Mouse (Mus musculus) heart, adult 2 months (tissue): ENCODE data around the gene Yy1. TPM values are rescaled to one million over a fixed set of nuclear protein-coding genes. Genes with fewer than 3 reads are reported as not detected.

Source experiments
- DNase-seq, 2 experiments: peaks; one replicate each; pipeline ENCODE4 v3.0.0; 2021
- H3K27ac ChIP-seq: fragments of 200-600 bp; 2 replicates; pipeline ENCODE4 v1.8.1; 2022
- H3K27me3 ChIP-seq: fragments of 200-500 bp; 2 replicates; pipeline ENCODE4 v1.6.1; 2012; ENCODE audit warnings: mild to moderate bottlenecking, low read length, inconsistent platforms, mixed read lengths; ENCODE audit not compliant: control insufficient read depth, insufficient read depth
- H3K36me3 ChIP-seq: fragments of 200-500 bp; 2 replicates; pipeline ENCODE4 v1.6.1; 2012; ENCODE audit warnings: low read length, inconsistent platforms; ENCODE audit not compliant: control insufficient read depth, insufficient read depth
- H3K4me1 ChIP-seq: fragments of 200-500 bp; 2 replicates; pipeline ENCODE4 v1.6.1; 2011; ENCODE audit warnings: low read length; ENCODE audit not compliant: control insufficient read depth, insufficient read depth
- H3K4me3 ChIP-seq: fragments of 200-600 bp; 2 replicates; pipeline ENCODE4 v1.8.1; 2022
- H3K79me2 ChIP-seq: fragments of 200-500 bp; replicated peaks from 2 replicates; pipeline ENCODE4 v1.6.1; 2012; ENCODE audit warnings: mild to moderate bottlenecking, inconsistent platforms, low read length, moderate library complexity, mixed read lengths; ENCODE audit not compliant: control insufficient read depth, insufficient read depth
- H3K9ac ChIP-seq: fragments of 200-500 bp; 2 replicates; pipeline ENCODE4 v1.6.1; 2012; ENCODE audit warnings: low read depth, mild to moderate bottlenecking, control low read depth, inconsistent platforms, low read length, mixed read lengths
- CTCF ChIP-seq: fragments of 200-600 bp; IDR thresholded peaks from 2 replicates; pipeline ENCODE4 v1.8.1; 2022; ENCODE audit warnings: antibody characterized with exemption, mild to moderate bottlenecking, moderate library complexity
- EP300 ChIP-seq: fragments of 200-500 bp; IDR thresholded peaks from 2 replicates; pipeline ENCODE4 v1.6.1; 2011; ENCODE audit warnings: low read depth, low read length, control low read depth; ENCODE audit not compliant: insufficient read depth
- POLR2A ChIP-seq: fragments of 200-500 bp; IDR thresholded peaks from 2 replicates; pipeline ENCODE4 v1.6.1; 2011; ENCODE audit warnings: mild to moderate bottlenecking, low read depth, low read length, control low read depth; ENCODE audit not compliant: insufficient read depth
- WGBS: fragments of 180-500 bp; shearing (Covaris S2); methylation state at CpG from one replicate; pipeline ENCODE4 v1.1.7; 2018; 5-methylcytosine and 5-hydroxymethylcytosine counted together
- intact Hi-C: fragments of 180-260 bp; cut with DNase I; formaldehyde crosslinking; loops from one replicate; pipeline ENCODE4 v1.15.1; 2025
- polyA plus RNA-seq: library from polyadenylated mRNA; depleted of rRNA; stranded (reverse); fragments of >200 nt; gene quantifications from 2 replicates; pipeline ENCODE4 v1.2.3, GENCODE M21; 2012
- total RNA-seq, 2 experiments: library from RNA; stranded (reverse); gene quantifications; 2 replicates each; pipeline ENCODE4 v1.2.3; 2021

The Yy1 gene
- total and polyA plus RNA-seq, 3 experiments, result 7.1 to 38.8 (median 34.4) TPM

DNA sequence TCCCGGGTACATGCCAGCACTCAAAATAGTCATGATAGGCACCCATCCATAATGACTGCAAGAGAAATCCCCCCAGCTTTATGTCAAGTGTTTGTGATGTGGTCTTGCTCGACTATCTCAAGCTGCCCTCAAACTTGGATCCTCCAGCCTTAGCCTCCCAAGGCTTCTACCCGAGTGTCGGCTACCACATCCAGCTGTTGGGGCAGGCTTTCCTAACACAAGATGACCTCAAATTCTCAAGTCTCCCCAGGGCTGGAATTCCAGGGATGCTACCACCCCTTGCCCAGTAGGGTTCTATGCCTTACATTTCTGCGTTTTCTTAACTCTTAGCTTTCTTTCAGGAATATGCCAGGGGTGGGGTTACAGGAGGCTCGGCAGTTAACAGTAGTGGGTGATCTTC lies 37.6 kb downstream of the Yy1 start:
- H3K79me2 ChIP-seq, result no peaks in the 10 kb centered on the region
- peaks cover 7% of the 10 kb centered on the region for H3K4me1 ChIP-seq
- WGBS, result 67% methylated on average over 6 of the region's 6 CpGs
- no peak for DNase-seq
- H3K27ac ChIP-seq, result no peak overlapping the region; the same call in 1 of the 2 replicates
- no peak overlapping the region for H3K4me3 ChIP-seq
- TF ChIP-seq CTCF (no peak), EP300 (no peak), POLR2A (no peak)
- H3K36me3 ChIP-seq, result no peaks in the 10 kb centered on the region
- no peak overlapping the region for H3K9ac ChIP-seq
- intact Hi-C loops, result loop anchor here (5.0 kb wide), 1 partner anchor 62 kb away; the partner anchor contains the start of genes Wars and Wdr25
- H3K27me3 ChIP-seq, result no peaks in the 10 kb centered on the region

DNA sequence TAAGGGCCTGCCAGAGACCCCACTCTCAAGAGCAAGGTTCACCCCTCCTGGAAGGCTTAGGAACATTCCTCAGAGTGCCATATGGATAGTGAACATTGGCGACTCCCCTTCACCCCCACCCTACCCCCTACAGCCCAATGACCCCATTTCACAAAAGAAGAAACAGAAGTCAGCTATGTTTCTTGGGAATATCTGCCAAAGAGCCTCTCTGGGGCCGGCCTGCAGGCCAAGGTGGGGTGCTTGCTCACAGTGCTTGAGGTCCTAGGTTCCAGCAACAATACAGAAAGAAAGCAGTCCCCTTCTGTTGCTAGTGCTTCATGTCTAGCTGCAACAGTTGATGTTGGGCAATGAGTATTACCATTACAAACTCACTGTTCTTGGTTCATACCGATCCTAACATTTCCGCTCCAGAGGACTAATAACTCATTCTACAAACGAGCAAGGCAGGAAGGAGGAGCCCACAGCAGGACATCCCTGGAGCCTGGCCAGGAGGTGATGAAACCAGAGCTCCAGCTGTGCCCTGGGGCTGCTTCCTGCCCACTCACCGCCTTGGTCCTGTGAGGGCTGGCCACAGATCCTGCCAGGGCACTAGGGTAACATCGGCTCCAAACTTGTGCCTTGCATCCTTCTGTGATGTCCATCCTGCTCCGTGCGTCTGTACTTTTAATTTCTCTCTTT lies 39.3 kb downstream of the Yy1 start:
- H3K4me1 ChIP-seq, result peaks cover 10% of the 10 kb centered on the region
- no peak overlapping the region for H3K27ac ChIP-seq
- no peak overlapping the region for H3K9ac ChIP-seq
- TF ChIP-seq CTCF (no peak), EP300 (no peak), POLR2A (no peak)
- H3K27me3 ChIP-seq, result no peaks in the 10 kb centered on the region
- H3K4me3 ChIP-seq, result no peak overlapping the region
- intact Hi-C loops, result loop anchor here (5.0 kb wide), 1 partner anchor 60 kb away; the partner anchor contains the start of genes Wars and Wdr25
- DNase-seq, result peak; percentile 56 to 65
- H3K36me3 ChIP-seq, result no peaks in the 10 kb centered on the region
- 59% methylated on average over 9 of the region's 9 CpGs for WGBS
- no peaks in the 10 kb centered on the region; the same call in 1 of the 2 replicates for H3K79me2 ChIP-seq

DNA sequence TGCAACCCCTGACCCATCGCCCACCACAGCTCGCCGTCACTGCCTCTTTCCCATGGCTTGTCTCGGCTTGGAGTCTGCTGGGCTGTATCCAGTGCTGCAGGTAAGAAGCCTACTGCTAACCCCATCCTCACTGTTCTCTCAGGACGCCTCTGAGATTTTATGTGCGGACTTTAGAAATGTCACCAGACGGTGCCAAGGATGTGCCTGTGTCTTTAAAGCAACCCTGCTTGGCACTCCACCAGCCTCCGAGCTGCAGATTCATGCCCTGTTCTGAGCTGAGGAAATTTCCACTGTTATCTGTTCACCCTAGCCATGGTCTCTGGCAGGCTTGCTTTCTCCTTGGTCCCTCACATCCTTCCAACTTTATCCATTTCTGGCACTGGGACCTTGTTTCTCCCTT lies 40.1 kb downstream of the Yy1 start:
- peak overlapping the region; percentile 22; the same call in 1 of the 2 replicates for H3K27ac ChIP-seq
- no peaks in the 10 kb centered on the region for H3K36me3 ChIP-seq
- no peak for DNase-seq
- no peak overlapping the region for H3K4me3 ChIP-seq
- no peaks in the 10 kb centered on the region for H3K27me3 ChIP-seq
- H3K4me1 ChIP-seq, result peaks cover 13% of the 10 kb centered on the region
- H3K9ac ChIP-seq, result no peak overlapping the region
- intact Hi-C loops, result loop anchor here (5.0 kb wide), 1 partner anchor 59 kb away; the partner anchor contains the start of genes Wars and Wdr25
- 74% methylated on average over 8 of the region's 8 CpGs for WGBS
- no peak for TF ChIP-seq CTCF
- H3K79me2 ChIP-seq, result no peaks in the 10 kb centered on the region; the same call in 1 of the 2 replicates

DNA sequence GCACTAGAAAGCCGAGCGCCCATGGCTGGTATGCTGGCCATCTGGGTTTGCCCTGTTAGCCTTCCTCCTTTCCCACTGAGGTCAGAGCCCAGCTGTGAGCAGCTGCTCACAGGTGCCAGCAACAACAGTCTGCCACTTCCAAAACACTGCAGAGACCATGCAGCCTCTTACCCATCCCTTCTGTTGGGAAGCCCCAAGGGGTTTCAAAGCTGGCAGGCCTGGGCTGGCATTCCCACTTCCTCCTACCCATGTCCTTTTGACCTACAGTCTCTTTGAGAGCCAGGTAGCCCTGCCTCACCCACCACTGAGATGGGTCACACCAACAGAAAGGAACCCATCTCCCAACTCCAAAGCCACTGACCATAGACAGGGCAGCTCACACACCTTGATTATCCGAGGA lies 40.6 kb downstream of the Yy1 start:
- 78% methylated on average over 3 of the region's 3 CpGs for WGBS
- no peak for TF ChIP-seq POLR2A
- TF ChIP-seq CTCF, result no peak
- no peak for TF ChIP-seq EP300

DNA sequence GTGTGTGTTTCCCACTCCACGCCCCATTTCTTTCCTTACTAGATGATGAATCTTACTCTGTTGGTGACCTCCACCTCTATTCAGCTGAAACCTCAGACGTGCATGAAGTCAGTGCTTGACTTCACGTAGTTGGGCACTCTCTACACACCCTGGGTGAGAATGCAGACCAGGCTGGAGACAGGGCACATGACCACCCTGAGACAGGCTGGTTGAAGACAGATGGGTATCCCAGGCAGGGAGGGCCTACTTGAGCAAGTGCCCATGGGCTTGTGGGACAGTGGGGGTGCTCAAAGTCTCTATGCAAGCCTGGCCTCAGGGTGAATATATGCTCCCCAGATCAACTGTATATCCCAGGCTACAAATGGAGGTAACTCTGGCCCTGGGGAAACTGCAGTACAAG lies 41.6 kb downstream of the Yy1 start:
- Histone ChIP-seq H3K79me2 (no peaks in the 10 kb centered on the region; the same call in 1 of the 2 replicates), H3K4me1 (peaks cover 11% of the 10 kb centered on the region), H3K9ac (no peak overlapping the region), H3K4me3 (no peak overlapping the region), H3K36me3 (no peaks in the 10 kb centered on the region), H3K27ac (no peak overlapping the region), H3K27me3 (no peaks in the 10 kb centered on the region)
- 93% methylated on average over 3 of the region's 3 CpGs for WGBS
- intact Hi-C loops, result loop anchor here (2.0 to 5.0 kb wide), 3 partner anchors 24 to 58 kb away; partner anchors contain the start of genes Wars and Wdr25
- no peak for DNase-seq
- TF ChIP-seq POLR2A (no peak), EP300 (no peak), CTCF (no peak)

More for the DNA sequence above, 40.6 kb downstream of the Yy1 start:
- no peaks in the 10 kb centered on the region; the same call in 1 of the 2 replicates for H3K79me2 ChIP-seq
- H3K9ac ChIP-seq, result no peak overlapping the region
- intact Hi-C loops, result loop anchor here (5.0 kb wide), 1 partner anchor 59 kb away; the partner anchor contains the start of genes Wars and Wdr25
- DNase-seq, result no peak
- H3K4me1 ChIP-seq, result peaks cover 11% of the 10 kb centered on the region
- no peaks in the 10 kb centered on the region for H3K36me3 ChIP-seq
- peak overlapping the region; percentile 22; the same call in 1 of the 2 replicates for H3K27ac ChIP-seq
- no peaks in the 10 kb centered on the region for H3K27me3 ChIP-seq
- H3K4me3 ChIP-seq, result no peak overlapping the region

DNA sequence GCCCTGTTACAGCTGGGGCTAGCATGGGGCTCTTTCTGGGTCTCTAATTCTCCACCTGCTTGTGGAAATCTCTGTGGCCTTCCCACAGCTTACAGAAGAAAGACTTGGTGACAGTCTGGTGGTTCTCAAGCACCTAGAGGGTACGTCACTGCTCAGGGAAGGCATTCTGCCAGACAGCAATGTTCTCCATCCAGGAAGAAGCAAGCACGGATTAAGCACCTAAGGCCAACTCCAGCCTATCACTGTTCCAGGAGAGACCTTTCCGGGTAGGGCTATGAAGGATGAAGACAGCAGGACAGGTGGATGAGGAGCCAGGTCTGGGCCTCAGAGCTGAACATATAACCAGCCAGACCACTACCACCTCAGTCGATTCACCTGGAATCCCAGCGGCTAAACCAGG lies 42.0 kb downstream of the Yy1 start:
- Histone ChIP-seq H3K27ac (peak overlapping the region; percentile 66; the same call in 1 of the 2 replicates), H3K4me3 (peak overlapping the region; percentile 72), H3K9ac (peak overlapping the region; percentile 82), H3K4me1 (peaks cover 11% of the 10 kb centered on the region), H3K79me2 (no peaks in the 10 kb centered on the region; the same call in 1 of the 2 replicates), H3K27me3 (no peaks in the 10 kb centered on the region), H3K36me3 (no peaks in the 10 kb centered on the region)
- DNase-seq, result no peak
- TF ChIP-seq CTCF (no peak), EP300 (no peak), POLR2A (no peak)
- intact Hi-C loops, result loop anchor here (2.0 to 5.0 kb wide), 3 partner anchors 24 to 58 kb away; partner anchors contain the start of genes Wars and Wdr25
- WGBS, result 40% methylated on average over 5 of the region's 5 CpGs
